Mouse (Mus musculus): Measurements from ENCODE around the gene Ano8. TPM values are rescaled to one million over a fixed set of nuclear protein-coding genes. Genes with fewer than 3 reads are reported as not detected.

The Ano8 gene
- 5.7 and 14.5 TPM in 2 replicates for polyA plus RNA-seq (2012; ENCODE audit: low replicate concordance)

DNA sequence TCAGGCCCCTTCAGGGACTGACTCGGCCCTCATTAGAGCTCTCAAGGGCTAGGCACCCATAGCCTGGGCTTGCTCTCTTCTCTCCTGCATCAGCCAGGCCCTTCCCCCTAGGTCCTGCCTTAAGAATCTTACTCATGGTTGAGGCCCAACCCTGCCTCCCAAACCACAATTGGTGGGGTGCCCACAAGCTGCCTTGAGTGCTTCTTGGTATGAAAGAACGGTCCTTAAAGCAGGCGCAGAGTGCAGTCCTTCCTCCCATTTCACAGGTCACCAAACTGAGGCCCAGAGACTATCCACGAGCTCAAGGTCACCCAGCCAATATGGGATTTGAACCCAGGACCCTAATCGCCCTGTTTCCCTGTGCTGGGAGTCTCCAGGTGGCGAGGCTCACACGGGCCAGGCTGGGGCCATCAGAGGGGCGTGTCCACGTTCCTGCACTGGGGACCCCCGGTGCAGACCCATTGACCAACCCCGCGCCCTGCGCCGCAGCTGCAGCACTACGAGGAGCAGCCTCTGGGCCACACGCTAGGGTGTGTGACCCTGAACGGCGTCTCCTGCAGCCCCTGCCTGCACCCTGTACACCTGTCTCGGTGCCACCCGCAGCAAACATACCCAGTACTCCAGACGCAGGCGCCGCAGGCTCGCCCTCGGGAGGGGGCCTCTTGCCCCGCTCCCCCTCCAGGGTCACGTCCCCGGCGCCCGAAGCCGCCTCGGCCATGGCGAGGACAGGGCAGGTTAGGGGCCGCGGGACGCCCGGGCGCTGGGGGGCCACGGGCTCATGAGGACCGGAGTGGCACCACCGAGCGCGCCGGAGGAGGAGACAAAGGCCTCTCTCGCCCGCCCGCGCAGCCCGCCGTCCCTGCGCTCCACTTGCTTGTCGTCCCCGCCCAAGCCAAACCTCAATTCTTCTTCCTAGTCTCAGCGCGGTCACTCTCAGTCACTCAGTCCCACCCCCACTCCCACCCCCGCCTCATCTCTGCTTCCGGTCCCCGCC is at the start of gene Ano8:
Gene Ano8, minus strand, starts transcription at position 822 of the 994 bp plus-strand sequence.

GRCm38 (mm10) chr8:71525226-71526050 is 39.7 kb upstream of the Ano8 start, which contains the start of gene Ccdc194:
TSS of gene Ccdc194 (minus strand) at chr8:71525711.

GRCm38 (mm10) chr8:71511644-71512043 is 25.9 kb upstream of the Ano8 start, which contains the start of gene Plvap:
TSS of gene Plvap (minus strand) at chr8:71511752.

GRCm38 (mm10) chr8:71487691-71488445 is 2.1 kb upstream of the Ano8 start, which contains the start of gene Gtpbp3:
TSS of gene Gtpbp3 (plus strand) at chr8:71488103.

GRCm38 (mm10) chr8:71468916-71469315 is 16.8 kb downstream of the Ano8 start, which contains the start of gene Dda1:
TSS of gene Dda1 (plus strand) at chr8:71469199.

DNA sequence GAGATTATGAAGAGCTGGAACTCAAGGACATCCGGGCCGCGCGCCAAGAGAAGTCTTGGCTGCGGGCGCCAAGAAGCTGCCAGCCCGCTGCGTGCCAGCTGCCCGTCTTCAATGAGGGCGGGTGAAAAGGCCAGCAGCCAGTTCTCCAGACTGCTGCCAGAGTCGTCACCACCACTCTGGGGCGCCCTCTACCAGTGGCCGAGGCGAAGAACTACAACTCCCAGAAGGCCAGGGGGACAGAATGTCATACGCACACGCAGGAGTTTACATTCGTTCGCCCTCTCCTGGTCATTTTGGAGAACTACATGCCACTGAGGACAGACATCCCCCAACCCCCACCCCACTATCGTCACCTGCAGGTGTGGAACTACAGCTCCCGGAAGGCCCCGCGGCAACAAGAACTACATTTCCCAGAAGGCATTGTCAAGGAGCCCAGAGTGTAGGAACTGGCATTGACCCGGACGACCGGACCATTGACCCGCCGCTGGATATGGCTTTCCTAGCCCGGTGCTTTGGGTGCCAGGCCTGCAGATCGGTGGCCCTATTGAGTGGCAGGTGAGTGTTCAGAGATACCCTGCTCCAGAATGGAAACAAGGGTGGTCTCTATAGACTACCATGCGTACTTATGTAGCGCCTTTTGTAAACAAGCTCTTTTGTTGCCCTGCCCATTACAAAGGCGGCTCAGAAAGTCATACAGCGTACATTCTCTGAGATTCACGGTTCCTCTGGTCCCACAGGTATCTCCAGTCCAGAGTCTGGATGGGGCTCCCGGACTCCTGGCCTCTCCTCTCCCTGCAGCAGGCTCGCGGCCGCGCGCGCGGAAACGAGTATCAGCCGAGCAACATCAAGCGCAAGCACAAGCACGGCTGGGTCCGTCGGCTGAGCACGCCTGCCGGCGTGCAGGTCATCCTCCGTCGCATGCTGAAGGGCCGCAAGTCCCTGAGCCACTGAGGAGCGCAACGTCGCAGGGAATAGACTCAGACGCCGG is 21.0 kb downstream of the Ano8 start, which contains the start of gene Mrpl34:
Gene Mrpl34, plus strand, starts transcription at position 447 of the 988 bp plus-strand sequence.

DNA sequence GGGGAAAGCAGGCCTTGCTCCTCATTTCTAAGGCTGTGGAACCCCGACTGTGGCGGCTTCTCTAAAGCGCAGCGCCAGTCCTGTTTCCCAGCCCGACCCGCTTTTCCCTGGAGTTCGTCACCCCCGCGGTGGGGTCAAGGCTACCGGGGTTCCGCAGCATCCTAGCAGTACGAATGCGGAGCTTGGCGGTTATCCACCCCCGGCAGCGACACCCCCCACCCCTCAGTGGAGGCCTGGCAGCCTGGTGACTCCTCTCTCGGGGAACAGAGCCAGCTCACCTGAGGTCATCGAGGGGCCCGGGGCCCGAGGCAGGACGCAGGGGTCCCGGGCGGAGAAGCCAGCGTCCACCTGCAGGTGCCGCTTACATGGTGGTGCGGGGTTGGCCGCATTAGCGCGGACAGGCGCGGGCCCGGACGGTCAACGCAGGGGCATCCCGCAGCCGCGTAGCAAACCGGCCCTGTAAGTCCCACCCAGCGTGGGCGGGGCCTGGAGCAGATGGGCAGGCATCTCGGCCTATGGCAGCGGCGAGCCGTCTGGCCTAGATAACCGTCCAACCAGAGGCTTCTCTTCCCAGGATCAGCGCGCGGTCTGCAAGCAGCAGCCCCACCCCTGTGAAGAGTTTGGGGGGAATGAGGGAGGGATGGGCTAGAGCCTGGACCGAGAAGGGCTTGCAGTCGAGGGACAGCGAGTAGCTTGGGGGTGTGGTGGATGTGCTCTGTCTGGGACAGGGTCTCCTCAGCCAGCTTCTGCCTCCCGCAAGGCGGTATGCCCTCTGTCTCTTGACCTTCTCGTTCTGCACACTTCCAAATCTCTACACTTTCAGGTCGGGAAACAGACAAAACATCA is 22.4 kb downstream of the Ano8 start, which contains the start of gene Abhd8:
Gene Abhd8, minus strand, starts transcription at position 468 of the 846 bp plus-strand sequence.

Other genes starting within 250 kb of the Ano8 start
- gene Myo9b, start 213.2 kb downstream of the Ano8 start, polyA plus RNA-seq (2012; ENCODE audit: low replicate concordance): 65.7 and 76.7 TPM in 2 replicates
- gene Haus8, start 213.0 kb downstream of the Ano8 start, polyA plus RNA-seq (2012; ENCODE audit: low replicate concordance): 11.2 and 22.3 TPM in 2 replicates
- gene Use1, start 119.1 kb downstream of the Ano8 start, polyA plus RNA-seq (2012; ENCODE audit: low replicate concordance): 69.6 and 217 TPM in 2 replicates
- 37.5 and 54.6 TPM in 2 replicates for gene Ocel1, start 114.7 kb downstream of the Ano8 start, polyA plus RNA-seq (2012; ENCODE audit: low replicate concordance)
- 41.6 and 43.4 TPM in 2 replicates for gene Nr2f6, start 104.0 kb downstream of the Ano8 start, polyA plus RNA-seq (2012; ENCODE audit: low replicate concordance)
- 1.0 and 2.4 TPM in 2 replicates for gene Ushbp1, start 90.2 kb downstream of the Ano8 start, polyA plus RNA-seq (2012; ENCODE audit: low replicate concordance)
- gene Babam1, start 89.1 kb downstream of the Ano8 start, polyA plus RNA-seq (2012; ENCODE audit: low replicate concordance): 83.3 and 110 TPM in 2 replicates
- 54.3 and 71.6 TPM in 2 replicates for gene Ankle1, start 80.0 kb downstream of the Ano8 start, polyA plus RNA-seq (2012; ENCODE audit: low replicate concordance)
- gene Abhd8, start 22.3 kb downstream of the Ano8 start, polyA plus RNA-seq (2012; ENCODE audit: low replicate concordance): 45.0 and 50.9 TPM in 2 replicates
- 165 and 189 TPM in 2 replicates for gene Mrpl34, start 21.0 kb downstream of the Ano8 start, polyA plus RNA-seq (2012; ENCODE audit: low replicate concordance)
- 368 and 785 TPM in 2 replicates for gene Dda1, start 16.8 kb downstream of the Ano8 start, polyA plus RNA-seq (2012; ENCODE audit: low replicate concordance)
- gene Gtpbp3, start 2.1 kb upstream of the Ano8 start, polyA plus RNA-seq (2012; ENCODE audit: low replicate concordance): 55.7 and 59.9 TPM in 2 replicates
- gene Plvap, start 25.8 kb upstream of the Ano8 start, polyA plus RNA-seq (2012; ENCODE audit: low replicate concordance): 112 and 117 TPM in 2 replicates
- 0.37 TPM in 1 of 2 replicates, not detected in the other for gene Ccdc194, start 39.7 kb upstream of the Ano8 start, polyA plus RNA-seq (2012; ENCODE audit: low replicate concordance)
- gene Bst2, start 51.5 kb upstream of the Ano8 start, polyA plus RNA-seq (2012; ENCODE audit: low replicate concordance): 122 and 170 TPM in 2 replicates
- 132 and 189 TPM in 2 replicates for gene Mvb12a, start 57.0 kb upstream of the Ano8 start, polyA plus RNA-seq (2012; ENCODE audit: low replicate concordance)
- 0.39 and 0.57 TPM in 2 replicates for gene Tmem221, start 72.9 kb upstream of the Ano8 start, polyA plus RNA-seq (2012; ENCODE audit: low replicate concordance)
- gene Nxnl1, start 80.6 kb upstream of the Ano8 start, polyA plus RNA-seq (2012; ENCODE audit: low replicate concordance): not detected in 2 replicates
- gene Slc27a1, start 82.9 kb upstream of the Ano8 start, polyA plus RNA-seq (2012; ENCODE audit: low replicate concordance): 1.5 and 2.9 TPM in 2 replicates
- gene Pgls, start 106.2 kb upstream of the Ano8 start, polyA plus RNA-seq (2012; ENCODE audit: low replicate concordance): 248 and 344 TPM in 2 replicates
- 16.0 and 36.7 TPM in 2 replicates for gene Fam129c, start 111.7 kb upstream of the Ano8 start, polyA plus RNA-seq (2012; ENCODE audit: low replicate concordance)
- 42.1 and 64.1 TPM in 2 replicates for gene Colgalt1, start 125.0 kb upstream of the Ano8 start, polyA plus RNA-seq (2012; ENCODE audit: low replicate concordance)
- 0.10 and 0.25 TPM in 2 replicates for gene Unc13a, start 185.8 kb upstream of the Ano8 start, polyA plus RNA-seq (2012; ENCODE audit: low replicate concordance)
- gene Jak3, start 190.3 kb upstream of the Ano8 start, polyA plus RNA-seq (2012; ENCODE audit: low replicate concordance): 47.1 and 71.7 TPM in 2 replicates
- gene Insl3, start 203.3 kb upstream of the Ano8 start, polyA plus RNA-seq (2012; ENCODE audit: low replicate concordance): 30.3 and 31.3 TPM in 2 replicates
- 2.1 and 3.0 TPM in 2 replicates for gene B3gnt3, start 215.8 kb upstream of the Ano8 start, polyA plus RNA-seq (2012; ENCODE audit: low replicate concordance)
- gene Fcho1, start 239.8 kb upstream of the Ano8 start, polyA plus RNA-seq (2012; ENCODE audit: low replicate concordance): 623 and 753 TPM in 2 replicates

Data from leukemia stem cell, adult 10-12 weeks (primary cell).